Mouse (Mus musculus) cerebellum, postnatal 10 days (tissue): ENCODE results near the gene Gm29427.

Experiments used
- DNase-seq, 2 experiments: peaks; one replicate each; pipeline ENCODE4 v3.0.0; 2021; ENCODE audit warnings: mixed read lengths in 2 of 2

Gene Gm29427

GRCm38 (mm10) chr1:130644103-130644502 lies 71.5 kb downstream of the Gm29427 start:
- peak in 1 of 2 experiments; percentile 1 for DNase-seq

- DNase-seq: no peak
Measured at GRCm38 (mm10) chr1:130640967-130641366, 74.6 kb downstream of the Gm29427 start.

- peak; percentile 85 to 87 for DNase-seq
Measured at GRCm38 (mm10) chr1:130633761-130634410, 81.7 kb downstream of the Gm29427 start.

- DNase-seq: no peak
Measured at GRCm38 (mm10) chr1:130633316-130633715, 82.3 kb downstream of the Gm29427 start.

DNA sequence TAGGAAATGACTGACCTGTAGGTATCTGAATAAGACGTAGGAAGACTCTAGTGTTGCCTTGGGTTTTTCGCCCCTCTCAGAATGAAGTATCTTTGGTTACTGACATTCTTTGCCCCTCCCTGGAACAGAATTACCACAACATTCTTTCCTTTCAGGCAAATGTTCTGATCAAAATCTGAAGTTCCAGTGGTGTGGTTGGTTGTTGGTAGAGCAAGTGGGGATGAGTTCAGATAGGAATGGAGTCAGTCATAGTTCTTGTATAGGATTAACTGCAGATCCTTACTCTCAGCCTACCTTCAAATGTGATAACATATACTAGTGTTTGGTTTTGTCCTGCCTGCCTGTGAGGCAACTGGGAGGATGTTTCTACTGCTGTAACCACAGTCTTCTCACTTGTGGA lies 86.1 kb downstream of the Gm29427 start, which contains the start of gene Zp3r:
Gene Zp3r (minus strand): TSS at position 101 of the 400 bp plus-strand sequence.
- DNase-seq: no peak
